Mouse (Mus musculus): ENCODE data around the gene Cd244a.

DNA sequence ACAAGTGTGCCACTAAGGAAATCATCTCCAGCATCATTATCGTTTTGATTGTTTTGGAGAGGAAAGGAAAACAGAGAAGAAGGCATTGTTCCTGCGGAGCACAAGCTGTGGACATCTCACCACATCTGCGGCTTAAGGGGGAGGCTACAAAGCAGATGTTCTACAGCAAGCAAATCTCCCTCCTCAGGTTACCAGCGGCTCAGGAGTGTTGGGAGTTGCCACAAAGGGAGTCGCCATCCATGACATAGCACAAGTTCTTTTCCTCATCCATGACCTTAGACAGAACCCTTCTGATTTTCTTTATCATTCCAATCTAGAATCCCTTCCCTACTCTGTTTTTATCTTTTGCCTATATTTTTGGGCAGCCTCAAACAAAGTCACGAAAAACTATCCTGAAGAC, 76.7 kb downstream of the Cd244a start:
- TF ChIP-seq CTCF (IDR thresholded peaks at IDR 0.05; ENCODE audit: borderline replicate concordance, control insufficient read depth, extremely low read depth, insufficient read depth, low read length, poor library complexity) (no peak), POLR2A (IDR thresholded peaks at IDR 0.05; ENCODE audit: control insufficient read depth, extremely low read depth, insufficient read depth, low read length, poor library complexity) (no peak)
